Mouse (Mus musculus) megakaryocyte, embryonic 14.5 days (primary cell): ENCODE measurements around the gene Cyp8b1.

Experiments used
- FLI1 ChIP-seq: IDR thresholded peaks from 2 replicates; pipeline ENCODE4 v1.6.1; 2012; ENCODE audit warnings: low read length, inconsistent platforms, mixed read lengths
- GATA1 ChIP-seq: IDR thresholded peaks from 3 replicates; pipeline ENCODE4 v1.6.1; 2012; ENCODE audit warnings: mixed read lengths, low read length, inconsistent platforms, borderline replicate concordance

GRCm38 (mm10) chr9:121869432-121869831, 46.7 kb downstream of the Cyp8b1 start:
- TF ChIP-seq GATA1 (no peak), FLI1 (no peak)
